Mouse (Mus musculus) layer of hippocampus, adult 9-10 months (tissue): Measurements from ENCODE around the gene Sept14.

Experiments
- DNase-seq: peaks from one replicate; pipeline ENCODE4 v3.0.0; 2022; ENCODE audit warnings: low spot score

The Sept14 gene

GRCm38 (mm10) chr5:129669453-129670035, 38.8 kb downstream of the Sept14 start:
- DNase-seq, result no peak

GRCm38 (mm10) chr5:129667851-129668250, 40.5 kb downstream of the Sept14 start:
- no peak for DNase-seq

GRCm38 (mm10) chr5:129666271-129666909, 41.9 kb downstream of the Sept14 start:
- no peak for DNase-seq

- DNase-seq, result no peak
Observed at GRCm38 (mm10) chr5:129664090-129664489, 44.2 kb downstream of the Sept14 start.

GRCm38 (mm10) chr5:129657931-129658330, 50.4 kb downstream of the Sept14 start:
- no peak for DNase-seq

- DNase-seq, result no peak
Observed at GRCm38 (mm10) chr5:129657016-129657415, 51.3 kb downstream of the Sept14 start.

- no peak for DNase-seq
Observed at GRCm38 (mm10) chr5:129650858-129651257, 57.5 kb downstream of the Sept14 start.
